Mouse (Mus musculus) lung, postnatal 0 days (tissue): Measurements from ENCODE around the gene Wnt5b. TPM values are rescaled to one million over a fixed set of nuclear protein-coding genes. Genes with fewer than 3 reads are reported as not detected.

ENCODE experiments used
- ATAC-seq: fragments of 200-750 bp; cut with Nextera tagmentation; 2 replicates; pipeline ENCODE4 v1.8.0; 2017; ENCODE audit warnings: moderate library complexity
- DNase-seq: peaks from one replicate; pipeline ENCODE4 v3.0.0-alpha.2; 2016; ENCODE audit warnings: low spot score
- H3K27ac ChIP-seq: fragments of 300-500 bp; sonication (generic); 2 replicates; pipeline ENCODE4 v1.5.1; 2014; ENCODE audit warnings: antibody characterized with exemption, mild to moderate bottlenecking, low read length, mixed read lengths
- H3K27me3 ChIP-seq: fragments of 300-500 bp; sonication (generic); replicated peaks from 2 replicates; pipeline ENCODE4 v1.6.1; 2014; ENCODE audit warnings: low read length, mixed read lengths; ENCODE audit not compliant: insufficient read depth
- H3K36me3 ChIP-seq: fragments of 300-500 bp; sonication (generic); 2 replicates; pipeline ENCODE4 v1.6.1; 2014; ENCODE audit warnings: low read length, mixed read lengths; ENCODE audit not compliant: insufficient read depth
- H3K4me1 ChIP-seq: fragments of 300-500 bp; sonication (generic); 2 replicates; pipeline ENCODE4 v1.6.1; 2014; ENCODE audit warnings: antibody characterized with exemption, low read depth, low read length, mixed read lengths; ENCODE audit not compliant: insufficient read depth
- H3K4me2 ChIP-seq: fragments of 300-500 bp; sonication (generic); replicated peaks from 2 replicates; pipeline ENCODE4 v1.6.1; 2014; ENCODE audit warnings: low read depth, mild to moderate bottlenecking, low read length, moderate library complexity, mixed read lengths
- H3K4me3 ChIP-seq: fragments of 300-500 bp; sonication (generic); 2 replicates; pipeline ENCODE4 v1.5.1; 2014; ENCODE audit warnings: low read depth, low read length
- H3K9ac ChIP-seq: fragments of 300-500 bp; sonication (generic); replicated peaks from 2 replicates; pipeline ENCODE4 v1.6.1; 2014; ENCODE audit warnings: low read depth, mild to moderate bottlenecking
- H3K9me3 ChIP-seq: fragments of 300-500 bp; sonication (generic); 2 replicates; pipeline ENCODE4 v1.6.1; 2016; ENCODE audit warnings: low read length, mixed read lengths
- CTCF ChIP-seq: IDR thresholded peaks from 2 replicates; pipeline ENCODE4 v1.5.1; 2016; ENCODE audit warnings: antibody characterized with exemption, mild to moderate bottlenecking
- EP300 ChIP-seq: IDR thresholded peaks from 2 replicates; pipeline ENCODE4 v1.6.1; 2016; ENCODE audit warnings: antibody characterized with exemption, mild to moderate bottlenecking, control low read depth
- WGBS: fragments of 180-500 bp; shearing (Covaris S2); extraction: QIAGEN DNeasy Blood & Tissue Kit; methylation state at CpG from one replicate; pipeline ENCODE4 v1.1.7; 2014; 5-methylcytosine and 5-hydroxymethylcytosine counted together
- polyA plus RNA-seq: library from polyadenylated mRNA; unstranded; fragments of >200 nt; fragmentation: Nextera tagmentation; extraction: Ambion mirVana; gene quantifications from 2 replicates; pipeline ENCODE4 v1.2.1, GENCODE M21; 2015

Gene Wnt5b
- polyA plus RNA-seq, 1 experiment from 2014 or later: 6.6 TPM

GRCm38 (mm10) chr6:119514085-119514484, 30.1 kb downstream of the Wnt5b start:
- WGBS: 53% methylated on average over 7 of the region's 7 CpGs
- no peak for TF ChIP-seq EP300
- no peak for TF ChIP-seq CTCF

DNA sequence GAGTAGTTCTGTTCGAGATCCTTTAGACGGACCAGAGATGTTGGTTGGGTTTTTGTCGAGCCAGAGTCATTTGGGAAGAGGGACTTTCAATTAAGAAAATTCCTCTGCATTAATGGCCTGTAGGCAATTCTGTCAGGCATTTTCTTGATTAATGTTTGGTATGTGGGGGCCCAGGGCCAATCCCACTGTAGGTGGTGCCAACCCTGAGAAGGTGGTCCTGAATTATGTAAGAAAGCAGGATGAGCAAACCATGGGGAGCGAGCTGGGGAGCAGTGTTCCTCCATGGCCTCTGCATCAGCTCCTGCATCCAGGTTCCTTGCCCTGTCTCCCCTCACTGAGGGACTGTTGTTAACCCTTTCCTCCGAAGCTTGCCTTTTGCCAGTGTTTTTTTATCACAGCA, 30.7 kb downstream of the Wnt5b start:
- Histone ChIP-seq H3K4me1 (no peaks in the 10 kb centered on the region), H3K4me2 (no peak overlapping the region), H3K27me3 (no peaks in the 10 kb centered on the region), H3K4me3 (no peak overlapping the region), H3K9ac (no peak overlapping the region), H3K9me3 (no peaks in the 10 kb centered on the region), H3K27ac (no peak overlapping the region), H3K36me3 (no peaks in the 10 kb centered on the region)
- TF ChIP-seq CTCF: no peak
- TF ChIP-seq EP300: no peak
- 90% methylated on average over 5 of the region's 5 CpGs for WGBS
- ATAC-seq (no peak), DNase-seq (no peak)

More at GRCm38 (mm10) chr6:119514085-119514484, 30.1 kb downstream of the Wnt5b start:
- Histone ChIP-seq H3K4me1 (no peaks in the 10 kb centered on the region), H3K9me3 (no peaks in the 10 kb centered on the region), H3K9ac (no peak overlapping the region), H3K36me3 (no peaks in the 10 kb centered on the region), H3K27me3 (no peaks in the 10 kb centered on the region), H3K27ac (no peak overlapping the region), H3K4me2 (no peak overlapping the region), H3K4me3 (no peak overlapping the region)
- DNase-seq (no peak), ATAC-seq (no peak)

- no peaks in the 10 kb centered on the region for H3K36me3 ChIP-seq
- TF ChIP-seq CTCF: no peak
- TF ChIP-seq EP300: no peak
- no peaks in the 10 kb centered on the region for H3K27me3 ChIP-seq
- H3K9ac ChIP-seq: no peak overlapping the region
- no peak for ATAC-seq
- H3K4me3 ChIP-seq: no peak overlapping the region
- no peak overlapping the region for H3K27ac ChIP-seq
- H3K9me3 ChIP-seq: no peaks in the 10 kb centered on the region
- 86% methylated on average over 11 of the region's 11 CpGs for WGBS
- H3K4me2 ChIP-seq: no peak overlapping the region
- DNase-seq: no peak
- no peaks in the 10 kb centered on the region for H3K4me1 ChIP-seq
Observed at GRCm38 (mm10) chr6:119512701-119513100, 31.4 kb downstream of the Wnt5b start.

GRCm38 (mm10) chr6:119509437-119510037, 34.6 kb downstream of the Wnt5b start:
- no peaks in the 10 kb centered on the region for H3K27me3 ChIP-seq
- no peaks in the 10 kb centered on the region for H3K9me3 ChIP-seq
- H3K4me2 ChIP-seq: no peak overlapping the region
- WGBS: 85% methylated on average over 13 of the region's 13 CpGs
- DNase-seq: no peak
- H3K4me3 ChIP-seq: no peak overlapping the region
- no peaks in the 10 kb centered on the region for H3K36me3 ChIP-seq
- H3K4me1 ChIP-seq: no peaks in the 10 kb centered on the region
- no peak for ATAC-seq
- TF ChIP-seq EP300 (no peak), CTCF (no peak)
- no peak overlapping the region for H3K27ac ChIP-seq
- no peak overlapping the region for H3K9ac ChIP-seq

DNA sequence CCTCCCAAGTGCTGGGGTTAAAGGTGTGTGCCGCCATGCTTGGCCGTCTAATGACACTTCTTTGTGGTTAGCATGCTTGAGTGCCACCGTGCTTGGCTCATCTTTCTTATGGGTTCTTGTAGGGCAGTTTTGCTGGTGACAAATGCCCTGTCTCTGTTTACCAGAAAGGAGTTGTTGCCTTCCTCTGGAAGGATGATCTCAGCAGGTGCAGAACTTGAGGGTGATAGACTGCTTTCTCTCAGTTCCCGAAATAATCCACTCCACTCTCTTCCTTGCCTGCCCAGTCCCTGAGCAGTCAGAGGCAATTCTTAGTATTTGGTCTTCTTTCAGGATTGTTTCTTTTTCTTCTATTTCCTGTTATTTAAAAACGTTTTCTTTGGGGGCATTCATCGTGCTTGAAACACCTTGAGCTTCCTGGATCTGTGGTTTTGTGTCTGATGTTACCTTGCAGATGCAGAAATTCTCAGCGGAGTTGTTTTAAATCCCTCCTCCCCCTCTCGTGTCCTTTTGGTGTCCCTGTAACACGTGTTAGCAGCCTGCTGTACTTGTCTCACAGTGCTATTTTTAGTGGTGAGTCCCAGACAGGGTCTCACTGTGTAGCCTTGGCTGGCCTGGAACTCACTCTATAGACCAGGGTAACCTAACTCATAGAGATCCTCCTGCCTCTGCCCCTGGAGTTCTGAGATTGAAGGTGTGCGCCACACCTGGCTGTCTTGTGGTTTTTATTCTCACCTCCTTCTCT, 35.3 kb downstream of the Wnt5b start:
- 72% methylated on average over 10 of the region's 10 CpGs for WGBS
- TF ChIP-seq CTCF (no peak), EP300 (no peak)
- DNase-seq (no peak), ATAC-seq (no peak)
- Histone ChIP-seq H3K4me2 (no peak overlapping the region), H3K9ac (no peak overlapping the region), H3K27ac (no peak overlapping the region), H3K36me3 (no peaks in the 10 kb centered on the region), H3K4me3 (no peak overlapping the region), H3K27me3 (no peaks in the 10 kb centered on the region), H3K4me1 (no peaks in the 10 kb centered on the region), H3K9me3 (no peaks in the 10 kb centered on the region)

GRCm38 (mm10) chr6:119508221-119508620, 35.9 kb downstream of the Wnt5b start:
- Histone ChIP-seq H3K4me2 (no peak overlapping the region), H3K27ac (no peak overlapping the region)

More at GRCm38 (mm10) chr6:119508221-119508620, 35.9 kb downstream of the Wnt5b start:
- no peaks in the 10 kb centered on the region for H3K9me3 ChIP-seq
- no peak overlapping the region for H3K9ac ChIP-seq
- H3K4me1 ChIP-seq: no peaks in the 10 kb centered on the region
- 90% methylated on average over 6 of the region's 6 CpGs for WGBS
- DNase-seq: no peak
- TF ChIP-seq CTCF (no peak), EP300 (no peak)
- no peak overlapping the region for H3K4me3 ChIP-seq
- no peak for ATAC-seq
- no peaks in the 10 kb centered on the region for H3K27me3 ChIP-seq
- H3K36me3 ChIP-seq: no peaks in the 10 kb centered on the region
